Mouse (Mus musculus) left cerebral cortex, adult 2 months (tissue): ENCODE measurements at regions not wholly inside any gene's neighbourhood (a gene's known extent, or its start where the extent isn't known, plus 50 kb on each side); places are given as distances from the start of the nearest gene placed in this dataset.

Source experiments
- DNase-seq, 2 experiments: peaks; one replicate each; pipeline ENCODE4 v3.0.0; 2021 to 2022; ENCODE audit warnings: low spot score in 2 of 2, mixed read lengths in 1 of 2; ENCODE audit errors: extremely low spot score in 1 of 2
- H3K27ac ChIP-seq: fragments of 200-600 bp; 2 replicates; pipeline ENCODE4 v1.8.1; 2022
- H3K4me3 ChIP-seq: fragments of 200-600 bp; 2 replicates; pipeline ENCODE4 v1.8.1; 2022
- CTCF ChIP-seq: fragments of 200-600 bp; IDR thresholded peaks from 2 replicates; pipeline ENCODE4 v1.8.1; 2022; ENCODE audit warnings: antibody characterized with exemption, mild to moderate bottlenecking, moderate library complexity
- intact Hi-C: fragments of 180-260 bp; cut with DNase I; formaldehyde crosslinking; loops from one replicate; pipeline ENCODE4 v1.15.1; 2025

- no peak for DNase-seq
- no peak overlapping the region for H3K4me3 ChIP-seq
- intact Hi-C loops: no loop called here
- H3K27ac ChIP-seq: no peak overlapping the region
- TF ChIP-seq CTCF: no peak
Measured at GRCm38 (mm10) chr10:95622879-95623517, 50.3 kb downstream of the Anapc15-ps start.

GRCm38 (mm10) chr10:95620796-95621195, 52.5 kb downstream of the Anapc15-ps start:
- TF ChIP-seq CTCF: no peak
- no peak overlapping the region for H3K27ac ChIP-seq
- no peak for DNase-seq
- no peak overlapping the region for H3K4me3 ChIP-seq
- intact Hi-C loops: no loop called here

DNA sequence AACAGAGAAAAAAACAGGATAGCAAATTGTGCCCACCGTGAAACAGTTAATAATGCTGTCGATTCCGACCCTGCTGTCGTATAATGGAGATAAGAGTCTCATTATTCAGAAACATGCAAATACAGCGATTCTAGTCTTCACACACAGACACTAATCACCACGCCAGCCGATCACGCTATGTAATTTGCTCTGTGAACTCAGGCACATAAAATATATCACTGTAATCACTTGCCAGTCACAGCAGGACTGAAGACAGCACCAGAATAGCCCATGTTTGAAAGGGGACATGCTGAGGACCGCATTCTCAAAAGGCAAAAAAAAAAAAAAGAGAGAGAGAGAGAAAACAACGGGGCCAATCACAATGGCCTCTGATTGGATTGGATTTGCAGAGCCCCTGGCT, 53.6 kb downstream of the Anapc15-ps start:
- intact Hi-C loops: loop anchor here (5.0 kb wide), 1 partner anchor 53 kb away; the partner anchor contains the start of gene Anapc15-ps
- TF ChIP-seq CTCF: no peak
- Histone ChIP-seq H3K4me3 (no peak overlapping the region), H3K27ac (no peak overlapping the region)
- DNase-seq: no peak

DNA sequence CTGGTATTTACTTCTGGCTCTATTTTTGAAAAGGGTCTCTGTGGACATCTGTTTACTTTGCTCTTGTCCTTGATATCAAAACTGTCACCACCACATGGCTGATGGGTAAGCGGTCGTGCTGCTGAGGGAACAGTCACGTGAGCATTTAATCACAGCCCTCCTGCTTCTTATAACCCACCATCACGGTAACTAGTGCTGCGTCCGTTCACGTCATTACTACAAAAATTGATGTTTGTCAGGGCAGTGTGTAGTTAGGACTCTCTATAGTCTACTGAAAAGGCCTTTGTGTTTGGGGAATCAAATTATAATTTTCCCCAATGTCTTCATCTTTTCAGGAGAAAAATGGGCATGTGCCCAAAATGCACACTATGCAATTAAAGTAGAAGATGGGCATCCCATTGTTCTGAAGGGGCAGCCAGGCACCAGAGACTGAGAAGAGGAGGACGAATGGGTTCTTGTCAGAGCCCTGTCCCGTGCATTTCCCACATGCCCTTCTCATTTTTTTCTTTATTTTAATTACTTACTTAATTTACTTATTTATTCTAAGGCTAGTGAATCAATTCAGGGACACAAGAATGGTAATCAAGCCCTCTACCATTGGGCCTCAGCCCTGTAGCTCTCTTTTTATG, 54.6 kb upstream of the Nudt4 start:
- intact Hi-C loops: loop anchor here (5.0 kb wide), 1 partner anchor 54 kb away; the partner anchor contains the start of gene Anapc15-ps
- no peak for DNase-seq
- H3K4me3 ChIP-seq: no peak overlapping the region
- H3K27ac ChIP-seq: no peak overlapping the region
- TF ChIP-seq CTCF: no peak

DNA sequence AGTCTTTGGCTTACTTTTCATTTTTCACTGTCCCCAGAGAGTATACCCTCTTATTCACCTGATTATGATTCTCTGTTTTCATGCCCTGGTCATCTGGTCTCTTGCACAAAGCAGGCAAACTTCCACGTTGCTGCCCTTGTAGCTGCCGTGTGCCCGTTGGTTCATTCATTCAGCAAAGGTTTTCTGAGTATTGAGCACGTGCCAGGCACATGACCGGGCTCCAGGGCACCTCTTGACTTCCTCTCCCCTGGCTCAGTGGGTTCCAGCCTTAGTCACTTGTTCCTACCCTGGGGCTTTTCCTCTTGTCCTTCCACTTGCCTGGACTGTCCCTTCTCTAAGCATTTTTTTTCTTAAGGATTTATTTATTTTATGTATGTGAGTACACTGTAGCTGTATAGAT, 52.9 kb upstream of the Nudt4 start:
- peak overlapping the region; percentile 77 for H3K27ac ChIP-seq
- H3K4me3 ChIP-seq: no peak overlapping the region
- no peak for TF ChIP-seq CTCF
- intact Hi-C loops: loop anchor here (2.0 to 5.0 kb wide), 2 partner anchors 55 to 88 kb away; partner anchors contain the start of gene Anapc15-ps
- DNase-seq: no peak

- H3K4me3 ChIP-seq: peak overlapping the region; percentile 15
- DNase-seq: peak in 1 of 2 experiments; percentile 61
- intact Hi-C loops: loop anchor here (2.0 to 5.0 kb wide), 2 partner anchors 56 to 89 kb away; partner anchors contain the start of gene Anapc15-ps
- no peak for TF ChIP-seq CTCF
- peak overlapping the region; percentile 77 for H3K27ac ChIP-seq
Measured at GRCm38 (mm10) chr10:95615849-95616650, 52.1 kb upstream of the Nudt4 start.
